18 mouse cellular contexts compared by ENCODE assay signal in the genomic region with DNA sequence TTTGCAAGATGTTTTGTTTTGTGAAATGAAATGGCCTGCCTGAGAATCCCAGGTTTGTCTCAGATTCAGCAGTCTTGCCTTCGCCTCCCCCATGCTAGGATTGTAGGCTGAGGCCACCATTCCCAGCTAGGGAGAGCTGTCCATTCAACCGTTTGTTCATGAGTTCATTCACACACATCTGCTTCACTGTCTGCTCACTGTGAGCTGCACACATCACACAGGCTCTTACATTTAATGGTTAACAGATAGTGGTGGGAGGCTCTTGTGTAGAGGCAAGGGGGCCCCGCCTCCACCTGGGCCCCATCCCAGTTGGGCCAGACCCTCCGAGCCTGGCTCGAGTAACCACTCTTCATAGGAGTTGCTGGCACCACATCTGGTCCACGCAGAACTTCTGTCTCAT.
"Had no signal": no experiment of that assay in that cellular context is flagged by ENCODE, and none has a peak within 500 bp of the region (broad histone marks: within the 10 kb centered on the region; RNA-seq: fewer than 3 reads in every experiment).

No protein-coding gene starts in this region.

- H3K9me3 ChIP-seq: midbrain, embryonic 10.5 days; midbrain, embryonic 12.5 days; neural tube, embryonic 13.5 days; neural tube, embryonic 15.5 days had no signal

- H3K4me2 ChIP-seq: lung, embryonic 14.5 days; midbrain, embryonic 12.5 days; neural tube, embryonic 13.5 days; neural tube, embryonic 15.5 days had no signal

- H3K4me1 ChIP-seq: midbrain, embryonic 12.5 days had no signal

- H3K27me3 ChIP-seq: neural tube, embryonic 13.5 days; neural tube, embryonic 15.5 days had no signal

- H3K36me3 ChIP-seq: neural tube, embryonic 13.5 days; neural tube, embryonic 15.5 days had no signal

- ATAC-seq: midbrain, embryonic 16.5 days had no signal

- H3K27ac ChIP-seq: midbrain, embryonic 10.5 days; midbrain, embryonic 12.5 days; neural tube, embryonic 13.5 days; neural tube, embryonic 15.5 days had no signal

- DNase-seq: lung, embryonic 14.5 days; lung, postnatal 10 days; lung, postnatal 4 days; midbrain, embryonic 14.5 days; retina, postnatal 1 day; right cerebral cortex, adult 18-20 months; right cerebral cortex, postnatal 25 days; right cerebral cortex, postnatal 4 days; spleen, adult 18-20 months; thymus, adult 18-20 months; thymus, postnatal 14 days; thymus, postnatal 36 days had no signal

- H3K4me3 ChIP-seq: midbrain, embryonic 10.5 days; midbrain, embryonic 12.5 days; myocyte; neural tube, embryonic 13.5 days; neural tube, embryonic 15.5 days had no signal

- H3K9ac ChIP-seq: lung, embryonic 14.5 days; midbrain, embryonic 12.5 days; neural tube, embryonic 13.5 days; neural tube, embryonic 15.5 days had no signal
